In genomic region chr19:53143108-53143971, GRCm38 (mm10) we compare ENCODE assay signal across 8 mouse cellular contexts. TPM values are rescaled to one million over a fixed set of nuclear protein-coding genes. Genes with fewer than 3 reads are reported as not detected.
A peak's percentile ranks its signal among the peaks of the same experiment; 100 is the strongest.
DNase-seq lines count a peak whose midpoint lies in the region; ATAC-seq and TF ChIP-seq lines count a peak whose summit lies in the region.

No protein-coding gene starts in this region.

- peaks cover 3% of the 10 kb centered on the region for H3K4me1 ChIP-seq in kidney, adult 2 months (ENCODE audit: control insufficient read depth, insufficient read depth, low read length)
- peaks cover 18% of the 10 kb centered on the region for H3K4me1 ChIP-seq in lung, embryonic 14.5 days (ENCODE audit: insufficient read depth)

- H3K27ac ChIP-seq in kidney, adult 2 months (ENCODE audit: insufficient read depth, low read depth, low read length), result peak overlapping the region; percentile 70
- H3K27ac ChIP-seq in lung, embryonic 14.5 days (ENCODE audit: low read depth), result peak overlapping the region; percentile 83

- TF ChIP-seq CTCF in kidney, adult 2 months (conservative IDR thresholded peaks at IDR 0.05; ENCODE audit: insufficient read depth, insufficient read length, low read depth, low read length), result no peak
- no peak for TF ChIP-seq CTCF in lung, embryonic 14.5 days (IDR thresholded peaks at IDR 0.05; ENCODE audit: low read depth)

- H3K36me3 ChIP-seq in kidney, adult 2 months (ENCODE audit: control insufficient read depth, insufficient read depth, low read length), result no peaks in the 10 kb centered on the region
- H3K36me3 ChIP-seq in lung, embryonic 14.5 days (ENCODE audit: insufficient read depth), result no peaks in the 10 kb centered on the region

- DNase-seq in 3T3-L1 (ENCODE audit: low read depth, low spot score), result peak; percentile 58
- DNase-seq in Muller cell, postnatal 12 days (ENCODE audit: inconsistent ontology term), result peak; percentile 48
- DNase-seq in cerebellum, postnatal 14 days, result peak; percentile 56 to 58
- DNase-seq in gastrocnemius, postnatal 14 days, result peak; percentile 24
- peak; percentile 66 for DNase-seq in kidney, adult 2 months
- DNase-seq in lung, embryonic 14.5 days, result peak; percentile 50
- peak; percentile 45 for DNase-seq in retina, embryonic 14.5 days (ENCODE audit: low spot score)

- no peaks in the 10 kb centered on the region for H3K27me3 ChIP-seq in kidney, adult 2 months (replicated peaks; ENCODE audit: control insufficient read depth, insufficient read depth, low read length)
- H3K27me3 ChIP-seq in lung, embryonic 14.5 days (ENCODE audit: insufficient read depth, low read length), result no peaks in the 10 kb centered on the region

- no peaks in the 10 kb centered on the region for H3K9me3 ChIP-seq in lung, embryonic 14.5 days (ENCODE audit: low read depth, low read length)

- peak overlapping the region; percentile 85 for H3K4me2 ChIP-seq in lung, embryonic 14.5 days

- WGBS in kidney, adult 2 months, result 1% methylated on average over 48 of the region's 48 CpGs
- WGBS in lung, embryonic 14.5 days, result under 1% methylated on average over 48 of the region's 48 CpGs

- no peak for TF ChIP-seq POLR2A in kidney, adult 2 months (IDR thresholded peaks at IDR 0.05; ENCODE audit: low read depth, low read length)

- peak overlapping the region; percentile 86 for H3K4me3 ChIP-seq in kidney, adult 2 months (ENCODE audit: insufficient read depth, low read depth, low read length)
- H3K4me3 ChIP-seq in lung, embryonic 14.5 days (ENCODE audit: low read depth, low read length), result peak overlapping the region; percentile 97

- peak overlapping the region; percentile 91 for H3K9ac ChIP-seq in lung, embryonic 14.5 days

- intact Hi-C loops in gastrocnemius, postnatal 14 days (cut with DNase I; ENCODE audit: low total_unique reads), result loop anchor here (10.0 kb wide), 1 partner anchor 181 kb away; no protein-coding TSS in a partner anchor

- ATAC-seq in lung, embryonic 14.5 days (ENCODE audit: insufficient read depth), result no peak; the same call in 1 of the 2 replicates
- ATAC-seq in erythroid progenitor cell, adult 5-6 weeks (replicated peaks; ENCODE audit: low FRiP score, poor library complexity, severe bottlenecking), result no peak

RNA-seq across cellular contexts. Expression of gene Add3, which starts 3.1 kb away (rescaled TPM):
- total RNA-seq in gastrocnemius, postnatal 14 days (2021), result 10 to 100 TPM; 31.6 to 45.4 TPM
- polyA plus RNA-seq in kidney, adult 2 months (2012; rRNA removed), result 52.9 and 61.6 TPM in 2 replicates
- 119 and 123 TPM in 2 replicates for polyA plus RNA-seq in lung, embryonic 14.5 days (2014; fragmentation: Nextera tagmentation; extraction: Ambion mirVana)
- 24.9 and 26.4 TPM in 2 replicates for total RNA-seq in erythroid progenitor cell, adult 5-6 weeks (2015; ENCODE audit: low replicate concordance)
- total RNA-seq in erythroid progenitor cell, adult 5-6 weeks (2017; ENCODE audit: low replicate concordance), result 10.1 and 24.5 TPM in 2 replicates
